Mouse (Mus musculus): Measurements from ENCODE around the gene Fgfr1op2. TPM values are rescaled to one million over a fixed set of nuclear protein-coding genes. Genes with fewer than 3 reads are reported as not detected.
A peak's percentile ranks its signal among the peaks of the same experiment; 100 is the strongest.

Fgfr1op2 gene
- polyA plus RNA-seq, 1 experiment, result 64.0 TPM

DNA sequence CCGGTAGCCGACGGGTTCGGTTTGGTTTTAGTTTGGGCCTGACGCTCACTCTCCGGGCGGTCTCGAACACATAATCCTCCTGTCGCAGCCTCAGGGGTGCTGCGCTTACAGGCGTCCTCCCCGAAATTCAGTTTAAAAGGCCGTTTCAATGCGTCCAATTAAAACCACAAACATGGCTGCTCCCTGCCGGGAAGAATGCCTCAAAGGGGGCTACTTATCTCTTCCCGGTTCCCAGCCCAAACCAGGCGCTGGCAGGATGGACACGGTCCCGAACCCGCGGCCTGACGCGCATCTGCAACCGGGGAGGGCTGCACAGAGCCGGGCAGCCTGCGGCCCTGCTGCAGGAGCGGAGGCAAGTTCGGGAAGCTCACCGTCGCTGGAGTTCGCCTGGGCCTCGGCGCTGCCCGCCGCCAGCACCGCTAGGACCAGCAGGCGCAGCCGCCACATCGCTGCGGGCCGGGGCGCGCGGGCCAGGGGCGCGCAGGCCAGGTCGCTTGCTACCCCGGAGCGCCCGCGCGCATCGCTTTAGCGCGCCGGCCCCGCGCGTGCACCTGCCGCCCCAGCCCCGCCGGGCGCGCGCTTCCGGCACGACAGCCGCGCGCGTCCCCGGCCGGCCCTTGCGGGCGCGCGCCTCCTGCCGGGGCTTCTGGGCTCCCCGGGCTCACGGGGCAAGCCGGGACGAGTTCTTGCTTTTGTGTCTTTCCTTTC is 57.2 kb downstream of the Fgfr1op2 start:
- Histone ChIP-seq H3K27me3 (ENCODE audit: control insufficient read depth, insufficient read depth, low read length) (no peaks in the 10 kb centered on the region), H3K27ac (ENCODE audit: insufficient read depth, low read length) (peak overlapping the region; percentile 72), H3K4me1 (ENCODE audit: control insufficient read depth, insufficient read depth, low read length) (peaks cover 10% of the 10 kb centered on the region), H3K4me3 (replicated peaks; ENCODE audit: insufficient read depth, low read depth, low read length) (peak overlapping the region; percentile 83)
- peak; percentile 82 to 83 for DNase-seq
- no peak for TF ChIP-seq CTCF (IDR thresholded peaks at IDR 0.05; ENCODE audit: borderline replicate concordance, insufficient read depth, low read depth, low read length)
- no peak for TF ChIP-seq POLR2A (IDR thresholded peaks at IDR 0.05; ENCODE audit: borderline replicate concordance, insufficient read depth, low read length)
- WGBS, result 1% methylated on average over 82 of the region's 82 CpGs

- Histone ChIP-seq H3K27me3 (ENCODE audit: control insufficient read depth, insufficient read depth, low read length) (no peaks in the 10 kb centered on the region), H3K4me3 (replicated peaks; ENCODE audit: insufficient read depth, low read depth, low read length) (peak overlapping the region; percentile 6), H3K27ac (ENCODE audit: insufficient read depth, low read length) (no peak overlapping the region), H3K4me1 (ENCODE audit: control insufficient read depth, insufficient read depth, low read length) (peaks cover 10% of the 10 kb centered on the region)
- TF ChIP-seq POLR2A (IDR thresholded peaks at IDR 0.05; ENCODE audit: borderline replicate concordance, insufficient read depth, low read length) (no peak), CTCF (IDR thresholded peaks at IDR 0.05; ENCODE audit: borderline replicate concordance, insufficient read depth, low read depth, low read length) (no peak)
- no peak for DNase-seq
- 63% methylated on average over 4 of the region's 4 CpGs for WGBS
These were observed 58.0 kb downstream of the Fgfr1op2 start for GRCm38 (mm10) chr6:146634759-146635606.

DNA sequence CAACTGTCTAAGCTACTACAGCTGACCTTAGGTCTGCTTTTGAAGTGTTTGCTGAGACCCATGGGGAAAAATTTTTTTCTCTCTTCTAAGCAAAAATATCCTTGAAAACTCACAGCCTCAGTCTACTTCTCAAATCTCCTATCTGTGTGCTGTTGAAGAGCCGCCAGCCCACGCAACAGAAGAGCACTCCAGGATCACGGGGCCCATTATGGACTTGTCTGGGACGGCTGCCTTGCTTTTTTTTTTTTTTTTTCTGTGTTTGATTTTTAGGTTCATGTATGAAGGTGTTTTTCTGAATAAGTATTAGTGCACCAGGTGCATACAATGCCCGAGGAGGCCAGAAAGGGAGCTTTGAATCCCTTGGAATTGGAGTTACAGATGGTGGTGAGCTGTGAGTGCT is 59.5 kb downstream of the Fgfr1op2 start:
- H3K4me1 ChIP-seq (ENCODE audit: control insufficient read depth, insufficient read depth, low read length), result peaks cover 10% of the 10 kb centered on the region
- H3K4me3 ChIP-seq (replicated peaks; ENCODE audit: insufficient read depth, low read depth, low read length), result no peak overlapping the region
- DNase-seq, result no peak
- WGBS, result 82% methylated on average over 5 of the region's 5 CpGs
- H3K27ac ChIP-seq (ENCODE audit: insufficient read depth, low read length), result no peak overlapping the region
- TF ChIP-seq CTCF (IDR thresholded peaks at IDR 0.05; ENCODE audit: borderline replicate concordance, insufficient read depth, low read depth, low read length) (no peak), POLR2A (IDR thresholded peaks at IDR 0.05; ENCODE audit: borderline replicate concordance, insufficient read depth, low read length) (no peak)
- H3K27me3 ChIP-seq (ENCODE audit: control insufficient read depth, insufficient read depth, low read length), result no peaks in the 10 kb centered on the region

DNA sequence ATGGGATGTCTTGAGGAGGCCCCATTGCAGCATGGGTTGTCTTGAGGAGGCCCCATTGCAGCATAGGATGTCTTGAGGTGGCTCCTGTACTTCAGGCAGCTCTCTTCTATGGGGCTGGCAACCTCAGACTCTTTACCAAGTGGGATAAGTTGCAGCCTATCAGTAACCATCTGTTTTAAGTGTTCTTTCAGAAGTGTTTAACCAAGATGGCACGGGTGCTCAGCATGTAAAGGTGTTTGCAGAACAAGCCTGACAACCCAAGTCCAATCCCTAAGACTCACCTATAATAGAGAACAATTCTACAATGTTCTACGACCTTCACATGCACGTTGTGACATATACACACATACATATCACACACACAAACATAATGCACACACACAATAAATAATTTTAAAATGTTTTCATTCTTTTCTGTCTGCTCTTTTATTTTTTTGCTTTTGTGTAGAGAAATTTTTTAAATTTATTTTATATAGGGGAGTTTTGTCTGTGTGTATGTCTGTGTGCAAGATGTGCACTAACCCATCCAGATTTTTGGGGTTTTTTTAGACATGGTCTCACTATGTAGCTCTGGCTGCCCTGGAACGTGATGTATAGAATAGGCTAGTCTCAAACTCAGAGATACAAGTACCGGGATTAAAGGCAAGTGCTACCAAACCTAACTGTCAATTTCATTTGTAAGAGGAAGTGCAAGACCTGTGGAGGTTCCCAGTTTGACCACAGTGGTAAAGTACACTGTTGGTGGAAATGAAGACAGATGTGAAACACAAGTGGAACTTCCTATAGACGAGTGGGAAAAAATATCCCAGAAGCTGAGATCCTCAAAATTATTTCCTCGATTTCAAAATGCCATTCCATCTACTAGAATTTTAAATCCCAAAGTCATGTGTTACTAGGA is 63.3 kb downstream of the Fgfr1op2 start:
- Histone ChIP-seq H3K4me3 (replicated peaks; ENCODE audit: insufficient read depth, low read depth, low read length) (no peak overlapping the region), H3K4me1 (ENCODE audit: control insufficient read depth, insufficient read depth, low read length) (0 out of 2 replicates have a peak, but pooled peaks cover 3% of the 10 kb centered on the region), H3K27ac (ENCODE audit: insufficient read depth, low read length) (no peak overlapping the region), H3K27me3 (ENCODE audit: control insufficient read depth, insufficient read depth, low read length) (no peaks in the 10 kb centered on the region)
- 92% methylated on average over 7 of the region's 7 CpGs for whole genome bisulfite sequencing
- no peak for TF ChIP-seq CTCF (IDR thresholded peaks at IDR 0.05; ENCODE audit: borderline replicate concordance, insufficient read depth, low read depth, low read length)
- TF ChIP-seq POLR2A (IDR thresholded peaks at IDR 0.05; ENCODE audit: borderline replicate concordance, insufficient read depth, low read length), result no peak
- DNase-seq, result no peak

DNA sequence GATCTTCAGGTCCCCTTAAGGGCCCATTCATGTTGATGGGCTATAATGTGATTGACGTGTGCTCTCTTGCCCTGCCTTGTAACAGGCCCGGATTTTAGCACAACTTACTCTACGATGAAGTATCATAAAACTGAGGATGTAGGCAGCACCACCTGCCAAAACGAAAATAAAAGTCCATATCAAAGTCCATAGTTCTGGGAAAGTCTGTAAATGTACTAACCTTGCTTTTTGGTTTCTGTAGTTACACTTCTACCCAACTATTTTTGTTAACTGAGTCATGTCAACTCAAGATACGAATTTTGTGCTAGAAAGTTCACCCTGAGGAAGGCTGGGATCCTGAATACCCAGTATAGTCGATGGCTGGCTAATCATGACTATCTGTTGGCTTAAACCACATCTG is 64.0 kb downstream of the Fgfr1op2 start:
- Histone ChIP-seq H3K4me3 (replicated peaks; ENCODE audit: insufficient read depth, low read depth, low read length) (no peak overlapping the region), H3K27me3 (ENCODE audit: control insufficient read depth, insufficient read depth, low read length) (no peaks in the 10 kb centered on the region), H3K4me1 (ENCODE audit: control insufficient read depth, insufficient read depth, low read length) (0 out of 2 replicates have a peak, but pooled peaks cover 3% of the 10 kb centered on the region), H3K27ac (ENCODE audit: insufficient read depth, low read length) (no peak overlapping the region)
- DNase-seq, result no peak
- WGBS, result 85% methylated on average over 6 of the region's 6 CpGs
- TF ChIP-seq CTCF (IDR thresholded peaks at IDR 0.05; ENCODE audit: borderline replicate concordance, insufficient read depth, low read depth, low read length), result no peak
- no peak for TF ChIP-seq POLR2A (IDR thresholded peaks at IDR 0.05; ENCODE audit: borderline replicate concordance, insufficient read depth, low read length)

DNA sequence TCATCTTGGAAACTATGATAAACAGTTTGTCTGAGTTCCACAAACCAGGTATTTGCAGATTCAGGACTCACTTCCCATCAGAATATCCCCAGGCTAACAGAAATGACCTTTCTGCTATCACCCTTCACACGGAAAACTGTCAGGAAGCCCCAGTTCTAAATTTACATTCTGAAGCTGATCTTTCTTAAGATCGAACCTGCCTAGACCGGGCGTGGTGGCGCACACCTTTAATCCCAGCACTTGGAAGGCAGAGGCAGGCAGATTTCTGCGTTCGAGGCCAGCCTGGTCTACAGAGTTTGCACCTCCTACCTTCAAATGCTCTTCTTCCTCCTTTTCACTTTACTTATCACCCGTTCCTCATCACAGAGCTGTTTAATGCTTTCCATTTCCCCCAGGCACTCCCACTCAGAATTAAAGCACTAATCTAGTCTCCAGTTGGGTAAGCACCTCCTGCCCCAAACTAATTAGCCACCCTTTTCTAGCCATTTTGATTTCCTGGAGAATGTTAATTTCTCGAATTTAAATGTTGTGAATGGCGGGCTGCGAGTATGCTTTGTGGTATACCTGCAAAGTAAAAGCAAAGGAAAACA is 64.7 kb downstream of the Fgfr1op2 start:
- peak in 1 of 2 experiments; percentile 27 for DNase-seq
- TF ChIP-seq CTCF (IDR thresholded peaks at IDR 0.05; ENCODE audit: borderline replicate concordance, insufficient read depth, low read depth, low read length), result no peak
- TF ChIP-seq POLR2A (IDR thresholded peaks at IDR 0.05; ENCODE audit: borderline replicate concordance, insufficient read depth, low read length), result no peak
- peak overlapping the region; percentile 70 for H3K4me3 ChIP-seq (replicated peaks; ENCODE audit: insufficient read depth, low read depth, low read length)
- no peaks in the 10 kb centered on the region for H3K27me3 ChIP-seq (ENCODE audit: control insufficient read depth, insufficient read depth, low read length)
- 0 out of 2 replicates have a peak, but pooled peaks cover 3% of the 10 kb centered on the region for H3K4me1 ChIP-seq (ENCODE audit: control insufficient read depth, insufficient read depth, low read length)
- peak overlapping the region; percentile 33; the same call in 1 of the 2 replicates for H3K27ac ChIP-seq (ENCODE audit: insufficient read depth, low read length)
- WGBS, result 71% methylated on average over 11 of the region's 11 CpGs

All from cerebellum, adult 2 months (tissue).